Mouse (Mus musculus): Measurements from ENCODE around the gene Acbd3. TPM values are rescaled to one million over a fixed set of nuclear protein-coding genes. Genes with fewer than 3 reads are reported as not detected.

Gene Acbd3
- polyA plus RNA-seq, 1 experiment: 36.5 TPM

DNA sequence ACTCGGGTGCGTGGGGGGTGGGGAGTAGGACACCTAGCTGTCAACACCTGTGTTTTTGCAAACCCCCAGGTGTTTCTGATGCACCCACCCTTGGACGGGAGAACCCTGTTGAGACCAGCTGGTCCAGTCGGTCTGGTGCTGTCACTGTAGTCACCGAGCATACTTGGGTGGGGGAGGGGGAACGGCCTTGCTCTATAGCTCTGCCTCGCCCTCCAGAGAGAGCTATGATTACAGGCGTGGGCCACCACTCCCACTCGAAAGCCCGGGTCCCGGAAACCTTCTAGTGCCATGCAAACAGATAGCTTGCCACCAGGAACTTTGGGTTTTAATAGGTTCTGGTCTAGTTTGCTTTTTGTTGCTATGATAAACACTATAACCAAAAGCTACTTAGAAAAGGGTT is 36.3 kb downstream of the Acbd3 start:
- DNase-seq (ENCODE audit: low spot score): no peak

DNA sequence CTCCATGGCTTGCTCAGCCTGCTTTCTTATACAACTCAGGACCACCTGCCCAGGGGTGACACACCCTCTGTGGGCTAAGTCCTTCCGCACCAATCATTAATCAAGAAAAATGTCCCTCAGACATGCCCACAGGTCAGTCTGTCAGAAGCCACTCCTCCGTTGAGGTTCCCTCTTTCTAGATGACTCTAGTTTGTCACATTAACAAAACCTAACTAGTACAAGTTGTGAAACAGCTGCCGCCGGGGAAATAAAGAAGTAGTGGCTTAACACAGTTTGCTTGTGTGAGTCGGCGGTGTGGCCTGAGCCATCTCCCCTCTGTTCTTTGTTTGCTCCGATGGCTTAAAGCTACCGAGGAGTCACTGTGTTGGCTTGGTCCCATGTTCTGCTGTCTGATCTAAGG is 36.8 kb downstream of the Acbd3 start:
- DNase-seq (ENCODE audit: low spot score): no peak

DNA sequence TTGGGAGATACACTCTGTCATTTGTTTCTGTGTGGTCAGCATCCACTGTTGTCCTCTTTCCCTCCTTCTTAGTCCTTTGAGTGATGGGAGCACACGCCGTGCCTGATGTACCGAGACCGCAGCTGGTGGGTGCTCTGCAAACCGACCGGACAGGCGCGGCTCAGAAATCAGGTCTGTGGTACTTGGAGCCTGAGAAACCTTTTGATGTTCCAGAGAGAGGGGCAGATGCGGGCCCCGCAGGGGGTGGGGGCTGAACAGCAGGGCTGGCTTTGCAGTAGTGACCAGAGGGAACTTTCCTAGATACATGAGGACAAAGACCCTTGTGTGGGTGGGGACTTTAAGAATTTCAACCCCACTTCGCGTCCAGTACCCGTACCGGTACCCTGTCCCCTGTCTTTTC is 37.5 kb downstream of the Acbd3 start:
- no peak for DNase-seq (ENCODE audit: low spot score)

DNA sequence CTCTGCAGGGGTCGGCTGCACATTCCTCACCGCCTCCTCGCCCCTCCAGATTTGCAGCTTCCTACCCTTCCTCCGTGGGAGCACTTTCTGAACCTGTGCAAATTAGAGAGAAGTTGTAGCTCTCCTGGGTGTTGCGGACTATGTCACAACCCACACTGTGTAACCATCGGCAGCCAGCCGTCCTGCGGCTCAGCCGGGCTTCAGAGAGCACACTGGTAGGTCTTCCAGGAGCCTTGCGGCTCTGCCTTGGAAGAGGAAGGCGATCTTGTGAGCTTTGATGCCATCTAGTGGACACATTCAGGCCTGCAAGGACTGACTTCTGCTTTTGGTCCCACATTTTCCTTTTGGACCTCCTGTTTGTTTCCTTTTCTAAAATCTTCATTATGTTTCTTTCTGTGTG is 38.0 kb downstream of the Acbd3 start:
- DNase-seq (ENCODE audit: low spot score): peak; percentile 54

DNA sequence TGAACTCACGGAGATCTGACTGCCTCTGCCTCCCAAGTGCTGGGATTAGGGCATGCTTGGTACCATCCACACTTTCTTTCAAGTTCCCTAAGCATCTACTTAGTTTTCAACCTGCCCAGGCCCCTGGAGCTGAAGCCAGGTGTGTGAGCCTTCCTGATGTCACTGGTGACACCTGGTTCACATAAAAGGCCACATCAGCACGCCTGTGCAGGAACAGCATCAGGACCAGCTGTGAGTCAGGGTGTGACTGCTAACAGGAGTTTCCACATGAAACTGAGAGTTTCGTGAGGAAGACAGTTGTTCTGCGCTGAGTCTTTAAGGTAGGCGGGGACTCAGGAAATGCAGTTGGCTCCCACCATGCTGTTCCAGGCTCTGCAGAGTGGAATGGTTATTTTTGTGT is 39.5 kb downstream of the Acbd3 start:
- no peak for DNase-seq (ENCODE audit: low spot score)

DNA sequence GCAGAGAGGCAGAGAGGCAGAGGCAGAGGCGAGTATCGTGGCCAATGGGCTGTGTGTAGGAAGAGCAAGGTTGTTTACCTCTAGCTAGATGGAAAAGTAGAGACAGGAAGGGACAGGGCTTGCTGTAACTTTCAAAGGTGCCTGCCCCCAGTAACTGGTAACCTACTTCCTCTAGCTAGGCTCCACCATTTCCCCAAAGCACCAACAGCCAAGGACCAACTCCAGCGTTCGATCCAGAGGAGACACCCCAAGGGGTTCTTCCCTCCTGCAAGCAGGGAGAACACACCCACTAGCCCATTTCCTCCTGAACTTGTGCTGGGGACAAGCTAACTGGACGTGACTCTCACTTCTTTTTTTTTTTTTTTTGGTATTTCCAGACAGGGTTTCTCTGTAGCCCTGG is 40.7 kb downstream of the Acbd3 start:
- no peak for DNase-seq (ENCODE audit: low spot score)

DNA sequence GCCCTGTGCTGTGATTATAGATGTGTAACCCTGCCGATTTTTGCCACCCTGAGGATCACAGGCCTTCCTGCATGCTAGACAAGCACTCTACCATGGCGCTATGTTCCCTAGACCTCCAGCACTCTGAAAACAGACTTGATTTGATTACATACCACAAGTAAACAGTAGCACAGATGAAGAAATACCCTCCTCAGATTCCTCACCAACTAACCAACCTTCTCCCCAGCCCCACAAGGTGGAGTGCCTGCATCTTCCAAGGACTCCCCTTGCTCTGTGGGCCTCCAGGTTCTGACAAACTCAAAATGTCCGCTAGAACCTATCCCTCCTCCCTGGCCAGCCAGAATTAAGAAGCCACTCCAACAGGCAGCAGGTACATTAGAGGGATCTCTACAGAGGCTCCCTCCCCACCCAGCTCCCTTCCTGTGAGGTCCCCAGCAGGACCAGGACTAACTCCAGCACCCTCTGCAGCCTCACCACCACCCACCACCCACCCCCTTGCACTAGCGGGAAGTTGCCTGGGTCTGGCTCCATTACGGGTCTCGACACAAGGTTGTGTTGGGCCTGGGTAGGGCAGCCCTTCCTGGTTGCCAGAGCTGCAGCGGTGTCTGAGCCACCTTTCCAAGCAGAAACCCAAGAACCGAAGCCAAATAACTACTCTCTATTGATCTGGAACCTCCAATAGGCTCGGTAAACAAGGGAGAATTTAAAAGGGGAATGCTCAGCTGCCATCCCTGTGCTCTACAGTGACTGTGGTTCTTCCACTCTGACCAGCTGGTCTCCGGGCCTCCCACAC is 41.9 kb downstream of the Acbd3 start:
- DNase-seq (ENCODE audit: low spot score): no peak

DNA sequence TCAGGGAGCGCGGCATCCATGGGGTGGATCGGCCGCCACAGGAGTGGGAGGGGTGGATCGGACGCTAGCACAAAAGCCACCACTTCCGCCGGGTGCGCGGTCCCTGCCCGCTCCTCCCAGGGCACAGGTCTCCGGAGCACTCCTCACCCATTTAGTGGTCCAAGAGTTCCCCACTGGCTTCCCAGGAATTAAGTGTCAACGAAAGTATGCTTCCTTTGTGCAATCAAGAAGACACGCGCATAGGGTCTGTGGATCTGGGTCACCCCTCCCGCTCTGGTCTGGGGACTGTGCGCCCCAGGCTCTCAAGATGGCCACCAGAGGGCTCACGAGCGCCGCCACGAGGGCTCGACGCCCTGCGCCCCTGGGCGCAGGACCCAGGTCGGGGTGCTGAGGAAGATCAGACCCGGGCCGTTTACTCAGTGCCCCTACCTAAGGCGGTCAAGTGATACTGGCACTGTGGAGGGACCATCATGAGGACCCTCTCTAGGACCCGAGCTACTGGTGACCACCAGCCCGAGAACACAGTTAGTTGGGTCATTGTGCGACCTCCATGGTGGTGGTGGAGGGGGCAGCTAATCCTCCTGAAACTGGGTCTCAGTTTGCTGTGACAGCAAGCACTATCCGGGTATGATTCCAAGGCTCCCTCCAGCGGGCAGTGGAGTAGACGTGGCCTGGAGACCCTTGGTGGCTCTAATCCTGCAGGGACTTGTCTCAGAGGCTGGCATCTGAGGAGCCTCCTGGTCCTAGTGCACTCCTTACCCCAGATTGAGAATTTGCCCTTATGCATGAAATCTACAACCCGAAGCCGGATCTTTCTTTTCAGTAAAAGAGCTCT is 42.7 kb downstream of the Acbd3 start:
- peak; percentile 79 for DNase-seq (ENCODE audit: low spot score)

DNA sequence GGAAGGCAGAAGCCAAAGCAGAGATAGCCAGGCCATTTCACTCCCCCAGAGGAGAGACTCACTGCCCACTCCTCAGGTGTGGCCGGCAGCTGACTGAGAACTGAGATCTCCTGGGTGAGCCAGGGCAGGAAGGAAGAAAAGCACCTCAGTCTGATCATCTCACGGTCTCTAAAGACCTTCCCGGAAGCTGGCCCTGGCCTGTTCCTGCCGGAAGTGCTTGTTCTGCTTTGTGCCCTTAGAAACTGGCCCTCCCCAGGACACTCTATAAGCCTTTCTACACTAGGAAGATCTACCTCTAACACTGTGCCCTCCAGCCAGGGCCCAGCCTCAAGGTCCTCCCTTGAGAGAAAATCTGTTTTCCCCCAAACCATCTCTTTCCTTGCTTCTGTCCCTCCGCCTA is 45.5 kb downstream of the Acbd3 start:
- DNase-seq (ENCODE audit: low spot score): no peak

DNA sequence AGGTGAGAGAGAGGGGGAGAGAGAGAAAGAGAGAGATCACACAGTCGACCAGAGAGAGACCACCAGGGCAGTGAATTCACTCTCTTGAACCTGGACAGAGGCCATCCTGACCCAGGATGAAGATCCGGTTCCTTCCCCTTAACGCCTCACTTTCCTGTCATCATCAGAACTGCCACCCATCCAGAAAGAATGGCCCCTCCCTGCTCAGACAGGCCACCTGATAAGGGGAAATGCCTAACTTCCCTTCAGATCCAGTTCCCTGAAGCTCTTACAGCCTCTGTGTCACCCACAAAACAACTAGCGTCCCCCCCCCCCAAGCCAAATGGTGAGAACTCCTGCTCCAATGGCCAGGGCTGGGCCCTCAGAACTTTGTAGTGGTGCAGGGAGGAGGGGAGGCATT is 45.9 kb downstream of the Acbd3 start:
- no peak for DNase-seq (ENCODE audit: low spot score)

DNA sequence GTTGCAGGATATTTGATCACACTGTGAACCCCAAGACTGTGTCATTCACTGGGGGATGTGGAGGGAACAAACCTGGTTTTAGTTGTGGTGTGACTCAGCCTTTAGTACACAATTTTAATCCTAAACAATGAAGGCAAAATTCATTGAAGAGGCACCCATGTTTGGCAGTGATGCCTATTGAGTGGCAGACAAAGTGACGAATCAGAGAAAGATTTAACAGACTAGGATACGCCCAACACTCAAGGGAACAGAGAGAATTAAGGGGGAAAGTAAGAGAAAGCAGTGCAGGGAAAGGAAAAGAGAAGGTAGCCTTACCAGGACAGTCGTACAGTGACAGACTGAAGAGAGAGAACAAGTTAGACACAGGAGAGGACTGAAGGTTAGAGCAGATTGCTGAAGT is 46.4 kb downstream of the Acbd3 start:
- DNase-seq (ENCODE audit: low spot score): no peak

DNA sequence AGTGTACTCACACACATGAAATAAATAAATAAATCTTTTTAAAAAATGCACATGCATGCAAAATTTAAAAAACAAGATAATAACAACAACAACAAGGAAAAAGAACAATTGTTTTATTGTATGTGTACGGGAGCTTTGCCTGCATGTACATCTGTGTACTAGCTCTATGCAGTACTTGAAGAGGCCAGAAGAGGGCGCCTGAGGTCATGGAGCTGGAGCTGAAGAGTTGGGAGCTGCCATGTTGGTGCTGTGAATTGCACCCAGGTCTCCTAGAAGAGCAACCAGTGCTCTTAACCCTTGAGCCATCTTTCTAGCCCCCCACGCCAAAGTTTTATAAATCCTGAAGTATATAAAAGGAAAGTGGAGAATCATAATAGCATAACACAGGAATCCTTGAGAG is 48.8 kb downstream of the Acbd3 start:
- DNase-seq (ENCODE audit: low spot score): no peak

DNA sequence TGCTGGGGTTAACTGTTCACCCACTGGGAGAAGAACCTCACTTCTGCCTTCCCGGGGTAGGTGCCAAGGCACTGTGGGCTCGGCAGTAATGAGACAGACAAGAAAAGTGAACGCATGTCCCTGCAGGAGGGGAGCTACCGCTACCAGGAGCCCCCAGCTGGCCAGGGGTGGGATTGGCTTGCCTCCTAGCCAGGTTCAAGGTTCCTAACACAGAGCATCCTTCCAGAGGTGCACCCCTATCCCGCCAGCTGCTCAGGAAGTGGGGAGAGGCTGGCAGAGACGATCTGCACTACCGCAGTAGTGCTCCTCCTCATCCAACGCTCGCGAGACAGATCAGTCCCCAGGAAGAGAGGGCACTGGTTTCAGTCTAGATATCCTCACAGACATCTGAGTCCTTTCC is 49.5 kb downstream of the Acbd3 start:
- no peak for DNase-seq (ENCODE audit: low spot score)

DNA sequence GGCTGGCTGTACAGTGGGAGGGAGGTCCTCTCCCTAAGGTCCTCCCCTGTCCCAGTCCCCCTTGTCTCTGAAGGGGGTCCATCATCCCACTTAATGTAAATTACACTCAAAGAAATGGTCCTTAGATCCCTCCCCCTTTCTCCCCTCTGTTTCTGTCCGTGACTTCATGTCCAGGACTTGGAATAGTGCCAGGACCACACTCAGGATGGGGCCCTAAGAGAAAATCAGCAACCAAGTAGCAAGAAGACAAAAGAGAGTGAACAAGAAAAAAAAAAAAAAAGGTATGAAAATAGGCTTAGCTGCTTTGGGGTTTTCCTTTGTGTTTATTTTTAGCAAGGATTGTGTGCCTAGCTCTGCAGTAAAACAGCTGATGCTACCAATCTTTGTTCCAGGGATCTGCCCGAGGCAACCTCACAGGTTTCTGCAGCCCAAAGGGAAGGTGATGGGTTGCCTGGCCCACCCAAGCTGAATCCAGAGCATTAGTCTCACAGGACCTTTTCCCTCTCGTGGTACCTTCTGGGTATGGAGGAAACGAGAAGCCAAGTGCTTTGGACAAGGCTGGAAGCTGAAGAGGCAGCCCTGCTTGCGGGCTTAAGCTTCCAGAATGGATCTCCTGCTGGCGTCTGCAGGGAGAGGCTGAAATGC is 50.1 kb downstream of the Acbd3 start:
- no peak for DNase-seq (ENCODE audit: low spot score)

DNA sequence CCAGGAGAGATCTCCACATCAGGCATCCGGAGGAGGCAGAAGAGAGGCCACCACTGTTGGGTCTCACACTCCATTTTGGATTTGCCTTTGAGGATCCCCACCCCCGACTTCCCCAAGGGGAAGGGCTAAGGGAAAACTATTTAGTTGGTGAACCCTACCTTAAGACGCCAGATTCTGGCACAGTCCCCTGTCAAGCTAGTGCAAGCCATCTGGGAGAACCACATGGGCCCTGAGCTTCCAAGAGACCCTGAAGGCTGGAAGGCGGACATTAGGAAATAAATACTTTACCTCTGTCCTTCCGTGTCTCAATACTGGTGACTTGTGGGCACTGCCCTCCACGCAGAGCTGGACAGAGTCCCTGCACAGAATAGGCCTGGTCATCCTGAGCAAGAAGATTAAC is 50.7 kb downstream of the Acbd3 start:
- DNase-seq (ENCODE audit: low spot score): no peak

DNA sequence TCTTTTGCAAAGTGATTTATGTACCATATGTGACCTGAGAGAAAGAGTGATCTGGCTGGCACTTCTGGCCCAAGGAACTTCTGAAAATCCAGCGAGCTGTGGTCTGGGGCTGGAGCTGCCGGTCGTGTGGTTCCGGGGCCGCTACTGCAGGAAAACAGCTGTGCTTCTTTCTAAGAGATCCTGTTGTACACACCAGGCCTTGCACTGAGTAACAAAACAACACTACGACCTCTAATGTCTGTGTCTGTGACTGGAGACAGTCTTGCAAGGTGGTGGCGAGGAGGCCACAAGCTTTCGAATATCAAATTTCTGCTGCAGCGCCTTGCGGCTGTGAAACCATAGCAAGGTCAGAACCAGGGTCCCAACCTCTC is 51.4 kb downstream of the Acbd3 start:
- DNase-seq (ENCODE audit: low spot score): no peak

DNA sequence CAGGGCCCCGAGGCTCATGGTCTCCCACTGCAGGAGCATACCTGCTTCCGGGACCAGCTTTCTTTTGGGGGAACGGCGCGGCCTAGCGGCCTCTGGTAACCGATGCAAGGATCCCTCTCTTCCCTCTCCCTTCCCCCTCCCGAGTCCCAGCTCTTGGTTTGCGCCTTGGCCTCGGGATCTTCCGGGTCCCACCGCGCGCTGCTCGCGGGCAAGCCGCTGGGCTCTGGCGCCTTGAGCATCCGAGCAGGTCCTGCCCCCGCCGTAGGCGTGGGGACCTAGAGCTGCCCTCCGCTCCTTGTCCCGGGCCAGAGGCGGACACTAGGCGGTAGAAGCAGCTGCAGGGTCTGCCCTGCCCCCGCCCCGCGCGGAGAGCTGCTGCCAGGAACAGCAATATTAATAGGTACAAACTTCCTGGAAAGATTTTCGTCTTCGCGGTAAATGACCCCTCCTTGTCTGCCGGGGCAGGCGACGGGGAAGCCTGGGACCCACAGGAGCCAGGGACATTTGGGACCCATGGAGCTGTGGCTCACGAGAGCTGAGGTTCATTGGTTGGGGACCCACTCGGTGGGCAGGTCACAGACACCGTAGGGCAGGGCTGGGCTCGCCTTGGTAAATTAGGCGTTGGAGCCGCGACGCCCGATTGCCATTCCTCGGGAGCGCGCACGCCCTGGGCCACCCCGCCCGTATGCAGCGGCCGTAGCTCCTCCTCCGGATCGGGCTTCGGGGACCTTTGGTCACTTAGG is 52.0 kb downstream of the Acbd3 start:
- DNase-seq (ENCODE audit: low spot score): peak; percentile 79

DNA sequence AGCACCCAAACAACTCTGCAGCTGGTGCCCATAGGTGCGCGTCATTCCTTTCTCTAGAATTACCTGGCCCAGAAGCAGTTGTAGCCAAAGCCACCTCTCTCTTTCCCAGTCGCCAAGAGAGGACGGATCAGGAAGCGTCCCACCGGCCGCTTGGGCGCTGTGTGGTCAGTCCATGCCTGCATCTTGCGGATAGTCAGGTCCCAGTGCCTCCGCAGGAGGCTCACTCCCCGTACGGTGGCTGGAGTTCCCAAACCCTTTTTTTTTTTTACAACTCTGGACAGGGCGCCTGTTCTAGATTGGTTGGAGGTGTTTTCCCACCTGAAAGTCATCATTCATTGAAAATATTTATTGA is 52.5 kb downstream of the Acbd3 start:
- no peak for DNase-seq (ENCODE audit: low spot score)

DNA sequence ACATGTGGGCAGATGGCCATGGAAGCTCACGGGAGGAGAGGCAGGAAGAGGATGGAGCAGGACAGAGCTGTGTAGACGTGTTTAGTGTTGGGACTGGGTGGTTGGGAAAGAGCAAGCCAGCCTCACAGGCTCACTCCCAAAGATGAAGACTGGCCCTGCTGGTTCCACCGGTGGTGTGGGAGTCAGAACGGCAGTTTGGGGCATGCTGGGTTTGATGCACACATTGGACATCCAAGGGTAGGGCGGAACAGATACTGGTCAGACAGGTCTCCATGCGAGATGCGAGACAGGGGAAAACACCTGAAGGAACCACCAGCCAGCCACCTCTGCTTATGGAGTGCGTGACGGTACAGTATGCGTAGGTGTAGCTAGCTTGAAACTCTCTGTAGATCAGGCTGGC is 53.1 kb downstream of the Acbd3 start:
- DNase-seq (ENCODE audit: low spot score): no peak

DNA sequence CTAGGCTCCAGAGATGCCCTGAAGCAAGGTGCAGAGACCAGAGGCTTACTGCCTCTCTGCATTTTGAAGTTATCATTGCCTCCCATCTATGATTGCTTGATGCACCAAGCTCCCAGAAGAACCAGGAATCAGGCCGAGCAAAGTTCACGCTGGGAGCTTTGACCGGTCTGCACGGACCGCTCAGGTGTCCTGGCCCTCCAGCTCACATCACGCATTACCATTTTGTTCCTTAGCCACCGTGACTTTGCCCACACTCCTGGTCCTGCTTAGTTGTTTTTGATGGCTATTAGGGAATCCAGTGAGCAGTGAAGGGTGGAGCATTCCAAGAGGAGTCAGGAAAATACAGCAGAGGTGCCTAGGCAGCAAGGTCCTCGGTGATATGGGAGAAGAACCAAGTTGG is 54.4 kb downstream of the Acbd3 start:
- no peak for DNase-seq (ENCODE audit: low spot score)

DNA sequence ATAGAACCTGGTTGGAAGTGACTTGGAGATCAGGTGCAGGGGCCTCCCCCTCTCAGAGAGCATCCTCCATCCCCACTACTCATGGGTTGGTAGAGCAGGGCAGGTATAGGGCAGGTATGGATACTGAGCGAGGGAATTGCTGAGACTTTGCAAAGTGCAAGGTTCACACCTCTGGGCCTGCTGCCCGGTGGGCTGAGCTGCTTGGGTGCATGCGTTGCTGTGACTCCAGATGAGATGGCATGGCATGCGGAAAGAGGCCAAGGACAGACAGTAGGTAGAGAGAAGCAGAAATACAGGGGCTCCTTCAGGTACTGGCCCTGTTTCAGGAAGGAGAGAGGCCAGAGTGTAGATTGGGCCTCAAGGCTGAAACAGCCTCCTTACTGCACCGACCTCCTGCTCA is 55.4 kb downstream of the Acbd3 start:
- no peak for DNase-seq (ENCODE audit: low spot score)

DNA sequence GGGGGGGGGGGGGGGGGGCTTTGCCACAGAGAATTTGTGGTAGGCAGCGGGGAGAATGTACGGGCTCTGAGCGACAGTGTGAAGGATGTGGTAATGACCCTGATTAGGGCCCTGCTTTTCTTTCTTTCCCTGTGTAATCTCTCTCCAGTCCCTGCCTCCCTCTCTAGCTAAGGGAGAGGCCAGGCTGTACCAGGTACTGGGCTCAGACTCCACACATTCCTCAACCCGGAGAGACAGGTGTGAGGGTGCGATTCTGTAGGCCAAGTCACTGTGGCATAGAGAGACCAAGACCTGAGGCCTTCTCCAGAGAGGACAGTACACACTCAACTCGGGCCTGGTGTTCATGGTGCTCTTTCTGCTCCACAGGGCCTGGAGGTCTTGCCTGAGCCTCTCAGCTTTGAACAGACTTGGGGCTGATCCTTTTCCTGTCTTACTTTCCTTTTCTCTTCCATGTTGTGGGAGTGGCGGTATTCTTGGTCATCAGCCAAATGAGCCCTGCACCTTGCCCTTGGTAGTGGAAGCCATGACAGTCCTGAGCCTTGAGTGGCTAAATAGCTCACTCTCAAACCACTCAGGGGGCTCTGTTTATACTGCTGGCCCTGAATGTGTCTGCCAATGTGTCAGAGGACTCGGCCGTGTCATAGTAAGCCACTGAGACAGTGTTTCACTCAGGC is 57.2 kb downstream of the Acbd3 start:
- DNase-seq (ENCODE audit: low spot score): no peak
